Mouse (Mus musculus) retina, embryonic 14.5 days (tissue): ENCODE data around the gene Slc7a7.

ENCODE experiments used
- DNase-seq: peaks from one replicate; pipeline ENCODE4 v3.0.0-alpha.2; 2015; ENCODE audit warnings: low spot score

The Slc7a7 gene

DNA sequence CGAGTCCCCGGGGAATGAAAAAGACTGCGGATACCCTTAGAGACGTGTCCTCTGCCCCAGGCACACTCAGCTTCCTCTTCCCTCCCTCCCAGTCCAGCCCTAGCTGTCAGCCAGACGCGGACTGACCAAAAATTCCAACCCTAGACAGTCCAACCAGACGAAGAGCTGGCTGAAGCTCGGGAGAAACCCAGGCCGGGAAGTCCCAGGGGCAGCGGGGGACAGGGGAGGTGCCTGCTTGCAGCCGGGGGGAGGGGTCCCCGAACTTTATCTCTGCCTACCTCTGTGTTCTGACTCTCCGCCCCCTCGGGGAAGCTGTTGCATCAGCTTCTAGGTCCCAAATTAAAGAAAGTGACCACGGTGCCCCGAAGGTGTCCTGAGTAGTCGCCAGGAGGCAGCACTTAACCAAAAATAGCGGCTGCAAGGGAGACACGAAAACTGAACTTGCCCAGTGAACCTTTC is at the start of gene Slc7a7:
Gene Slc7a7 (minus strand): TSS at position 158 of the 459 bp plus-strand sequence.
- DNase-seq = peak; percentile 59

- peak; percentile 82 for DNase-seq
Measured at GRCm38 (mm10) chr14:54464293-54465005, 46.9 kb upstream of the Slc7a7 start.

DNA sequence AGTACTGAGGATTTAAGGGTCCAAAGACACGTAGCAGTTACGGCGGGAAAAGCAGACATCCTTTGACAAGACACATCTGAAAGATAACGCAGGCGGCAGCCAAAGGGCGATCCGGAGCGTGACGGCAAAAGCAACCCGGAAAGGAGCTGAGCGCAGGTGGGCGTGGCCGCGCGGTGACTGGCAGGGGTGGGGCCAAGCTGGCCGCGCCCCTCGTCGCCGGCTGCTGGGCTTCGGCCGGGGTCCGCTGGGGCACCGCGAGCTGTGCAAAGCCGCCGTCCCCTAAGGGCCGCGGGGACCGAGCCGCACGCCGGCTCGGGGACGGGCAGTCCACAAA is 46.3 kb upstream of the Slc7a7 start, which contains the start of gene Lrp10:
Gene Lrp10 (plus strand): TSS at position 179 of the 334 bp plus-strand sequence.
- DNase-seq = peak; percentile 92

GRCm38 (mm10) chr14:54463108-54463958 is 45.8 kb upstream of the Slc7a7 start:
- DNase-seq = no peak

GRCm38 (mm10) chr14:54462146-54462545 is 44.6 kb upstream of the Slc7a7 start:
- no peak for DNase-seq

- DNase-seq = no peak
Measured at GRCm38 (mm10) chr14:54457907-54458569, 40.5 kb upstream of the Slc7a7 start.

DNA sequence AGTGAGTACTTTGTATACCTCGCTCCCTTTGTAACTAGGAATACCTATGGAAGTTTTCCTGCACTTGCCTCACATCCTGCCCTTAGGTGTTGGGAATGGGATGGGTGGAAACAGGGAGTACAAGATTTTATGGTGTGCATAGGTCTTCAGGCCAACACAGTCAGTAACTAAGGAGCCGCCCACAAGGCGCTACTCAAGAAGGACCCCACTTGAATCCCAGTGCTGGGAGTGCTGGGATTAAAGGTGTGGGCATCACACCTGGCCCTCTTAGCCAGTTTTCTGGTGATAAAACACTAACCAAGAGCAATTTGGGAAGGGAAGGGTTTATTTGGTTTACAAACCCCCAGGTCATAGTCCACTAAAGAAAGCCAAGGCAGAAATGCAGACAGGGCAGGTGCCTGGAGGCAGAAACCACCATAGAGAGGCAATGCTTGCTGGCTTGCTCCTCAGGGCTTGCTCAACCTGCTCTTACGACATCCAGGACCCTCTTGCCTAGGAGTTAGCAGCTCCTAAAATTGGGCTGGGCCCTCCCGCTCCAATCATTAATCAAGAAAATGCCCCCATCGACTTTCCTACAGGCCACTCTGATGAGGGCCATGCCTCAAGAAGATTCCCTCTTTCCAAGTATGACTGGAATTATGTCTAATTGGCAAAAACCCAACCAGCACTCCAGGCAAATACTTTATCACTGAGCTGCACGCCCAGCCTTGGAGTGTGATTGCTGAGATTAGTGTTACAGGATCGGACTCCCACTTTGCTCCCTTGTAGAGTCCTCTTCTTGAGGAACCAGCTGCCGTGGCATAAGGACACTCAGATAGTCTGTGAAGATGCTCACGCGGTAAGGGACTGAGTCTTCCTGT is 37.3 kb upstream of the Slc7a7 start:
- DNase-seq = no peak

GRCm38 (mm10) chr14:54453566-54453965 is 36.0 kb upstream of the Slc7a7 start:
- DNase-seq = no peak

DNA sequence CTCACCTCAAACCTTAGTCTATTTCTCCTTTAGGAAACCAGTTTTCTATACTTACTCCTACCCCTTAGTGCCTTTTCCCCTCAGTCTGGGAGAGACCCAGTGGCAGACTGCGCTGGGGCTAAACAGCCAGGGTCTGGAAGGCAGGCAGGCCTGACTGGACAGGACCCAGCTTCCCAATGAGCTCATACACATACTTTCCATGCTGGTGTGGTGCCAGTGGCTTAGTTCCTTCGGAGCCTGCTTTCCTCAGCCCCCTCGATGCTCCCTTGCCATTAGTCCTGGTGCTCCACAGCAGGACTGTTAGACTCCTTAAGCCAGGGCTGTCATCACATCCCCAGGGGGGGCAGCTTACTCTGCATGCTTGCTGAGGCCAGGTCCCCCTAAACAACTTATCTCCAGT is 27.9 kb upstream of the Slc7a7 start:
- DNase-seq = no peak

DNA sequence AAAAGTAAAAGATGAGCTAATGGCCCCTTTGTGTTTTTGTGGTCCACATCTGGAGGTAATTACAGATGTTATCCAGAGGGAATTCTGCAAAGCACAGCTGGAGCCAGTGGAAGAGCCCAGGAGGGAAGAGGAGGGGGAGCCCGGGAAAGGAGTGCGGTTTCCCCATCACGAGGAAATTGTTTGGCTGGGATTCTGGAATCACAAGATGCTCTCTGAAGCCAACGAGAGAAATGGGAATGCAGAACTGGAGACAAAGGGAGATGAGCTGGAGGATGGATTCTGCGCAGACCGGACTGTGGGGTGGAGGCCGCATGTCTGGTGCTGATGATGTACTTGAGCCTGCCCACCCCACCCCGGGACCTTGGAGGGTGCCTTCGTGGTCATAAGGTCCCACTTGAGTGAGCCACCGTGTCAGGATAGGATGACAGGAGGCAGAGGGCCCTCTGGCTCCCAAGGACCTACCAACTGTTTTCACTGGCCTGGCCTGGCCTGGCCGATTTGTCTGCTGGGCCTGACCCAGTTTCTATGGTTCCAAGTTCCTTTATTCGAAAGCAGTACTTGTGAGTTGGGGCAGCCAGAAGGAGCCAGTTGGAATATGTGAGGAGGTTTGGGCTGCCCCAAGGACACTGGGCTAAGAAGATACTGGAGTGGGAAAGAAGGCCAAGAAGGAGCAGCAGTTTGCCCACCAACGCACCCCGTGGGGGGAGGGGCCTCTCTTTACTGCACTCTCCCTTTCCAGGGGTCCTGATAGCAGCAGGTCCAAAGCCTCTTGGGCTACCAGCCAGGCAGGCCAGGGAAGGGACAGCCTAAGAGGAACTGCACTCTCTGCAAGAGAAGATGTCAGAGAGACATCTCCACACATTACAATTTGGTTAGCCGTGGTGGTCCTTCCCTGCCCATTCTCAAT is 26.4 kb upstream of the Slc7a7 start:
- no peak for DNase-seq

DNA sequence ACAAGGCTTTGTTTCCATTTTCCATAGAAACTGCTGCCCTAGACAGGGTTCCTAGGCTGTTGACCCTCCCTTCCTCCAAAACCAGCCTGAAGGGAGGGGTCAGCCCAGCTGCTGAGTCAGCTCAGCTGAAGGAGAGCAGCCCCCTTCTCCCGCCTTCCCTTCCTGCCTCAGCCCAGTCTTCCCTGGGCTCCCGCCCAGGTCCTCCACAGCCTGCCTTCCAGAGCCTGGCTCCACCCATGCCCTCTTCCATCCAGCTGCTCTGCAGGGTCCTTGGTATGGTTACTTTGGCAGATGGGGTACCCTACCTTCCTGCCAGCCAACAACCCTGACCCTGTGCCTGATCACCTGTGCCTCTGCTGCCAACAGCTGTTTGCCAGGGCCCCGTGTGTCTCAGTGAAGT is 25.6 kb upstream of the Slc7a7 start:
- DNase-seq = no peak

GRCm38 (mm10) chr14:54442548-54442947 is 25.0 kb upstream of the Slc7a7 start:
- no peak for DNase-seq

- DNase-seq = no peak
Measured at GRCm38 (mm10) chr14:54441365-54441764, 23.8 kb upstream of the Slc7a7 start.

- no peak for DNase-seq
Measured at GRCm38 (mm10) chr14:54440538-54440937, 23.0 kb upstream of the Slc7a7 start.

DNA sequence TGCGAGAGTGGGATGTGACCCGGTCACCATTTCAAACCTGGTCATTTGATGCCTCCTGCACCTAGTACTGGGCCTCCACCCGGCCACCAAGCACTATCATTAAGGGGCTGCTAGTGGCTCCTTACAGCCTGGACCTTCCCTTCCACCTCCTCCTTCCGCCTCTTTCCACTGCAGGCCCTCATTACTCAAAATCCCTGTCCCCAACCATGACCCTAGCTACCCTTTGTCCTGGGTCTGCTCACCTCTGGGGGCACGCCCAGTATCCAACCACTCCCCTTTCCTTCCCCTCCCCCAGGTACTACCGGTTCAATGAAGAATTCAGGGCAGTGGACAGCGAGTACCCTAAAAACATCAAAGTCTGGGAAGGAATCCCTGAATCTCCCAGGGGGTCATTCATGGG is 22.0 kb upstream of the Slc7a7 start:
- DNase-seq = no peak

GRCm38 (mm10) chr14:54439155-54439554 is 21.6 kb upstream of the Slc7a7 start:
- DNase-seq = no peak

- no peak for DNase-seq
Measured at GRCm38 (mm10) chr14:54435194-54435918, 17.8 kb upstream of the Slc7a7 start.

DNA sequence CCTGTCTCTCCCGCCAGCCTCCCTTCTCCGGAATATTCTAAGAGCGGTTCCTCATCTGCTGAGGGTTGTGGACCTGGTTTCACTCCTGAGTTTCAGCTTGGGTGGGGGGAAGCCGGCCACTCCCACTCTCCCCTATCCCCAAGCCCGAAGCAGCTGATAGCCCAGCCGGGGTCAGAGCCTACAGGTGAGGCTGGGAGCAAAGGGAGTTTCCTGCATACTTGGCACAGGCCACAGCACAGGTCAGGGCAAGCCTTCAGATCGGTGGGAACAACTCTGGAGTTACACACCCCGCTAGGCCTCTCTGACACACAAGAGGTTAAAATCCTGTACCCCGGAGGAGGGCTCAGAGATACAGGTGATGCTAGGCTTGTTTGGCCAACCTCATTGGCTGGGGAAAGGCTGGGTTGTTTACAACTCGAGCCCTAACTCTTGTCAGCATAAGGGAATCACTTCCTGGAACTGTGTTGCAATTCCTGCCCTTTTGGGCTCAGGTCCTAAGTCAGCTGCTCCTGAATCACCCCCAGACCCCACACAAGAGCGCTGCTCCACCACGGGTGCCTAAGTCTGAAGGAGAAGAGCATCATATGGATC is 16.5 kb upstream of the Slc7a7 start:
- no peak for DNase-seq
